Mouse (Mus musculus) heart, adult 11 months (tissue): ENCODE results near the gene Acp4.
A peak's percentile ranks its signal among the peaks of the same experiment; 100 is the strongest.
"Not testable (repeated sequence)": the region's sequence is repeated elsewhere in the genome, so short reads cannot be mapped to it uniquely, and the experiment has no call there.

Experiments
- DNase-seq: peaks from one replicate; pipeline ENCODE4 v3.0.0; 2022

Gene Acp4

DNA sequence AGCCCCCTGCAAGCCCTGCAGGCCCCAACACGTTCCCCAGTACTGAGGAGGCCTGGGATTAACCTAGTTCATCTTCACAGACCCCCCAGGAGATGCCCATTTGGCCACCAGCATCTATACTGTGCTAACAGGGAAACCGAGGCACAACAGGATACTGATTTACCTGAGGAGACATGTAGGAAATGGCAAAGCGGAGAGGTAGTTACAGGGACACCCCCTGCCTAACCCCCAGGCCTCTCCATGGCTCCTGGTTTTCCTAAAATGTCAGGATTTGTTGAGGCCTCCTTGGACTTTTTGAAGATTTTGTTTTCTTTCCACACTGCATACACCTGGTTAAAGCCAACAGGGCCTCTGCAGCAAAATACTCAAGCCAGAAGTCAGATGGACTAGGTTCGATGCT is at the start of gene Acp4:
Gene Acp4 (minus strand): TSS at position 101 of the 400 bp plus-strand sequence.
- no peak for DNase-seq

DNA sequence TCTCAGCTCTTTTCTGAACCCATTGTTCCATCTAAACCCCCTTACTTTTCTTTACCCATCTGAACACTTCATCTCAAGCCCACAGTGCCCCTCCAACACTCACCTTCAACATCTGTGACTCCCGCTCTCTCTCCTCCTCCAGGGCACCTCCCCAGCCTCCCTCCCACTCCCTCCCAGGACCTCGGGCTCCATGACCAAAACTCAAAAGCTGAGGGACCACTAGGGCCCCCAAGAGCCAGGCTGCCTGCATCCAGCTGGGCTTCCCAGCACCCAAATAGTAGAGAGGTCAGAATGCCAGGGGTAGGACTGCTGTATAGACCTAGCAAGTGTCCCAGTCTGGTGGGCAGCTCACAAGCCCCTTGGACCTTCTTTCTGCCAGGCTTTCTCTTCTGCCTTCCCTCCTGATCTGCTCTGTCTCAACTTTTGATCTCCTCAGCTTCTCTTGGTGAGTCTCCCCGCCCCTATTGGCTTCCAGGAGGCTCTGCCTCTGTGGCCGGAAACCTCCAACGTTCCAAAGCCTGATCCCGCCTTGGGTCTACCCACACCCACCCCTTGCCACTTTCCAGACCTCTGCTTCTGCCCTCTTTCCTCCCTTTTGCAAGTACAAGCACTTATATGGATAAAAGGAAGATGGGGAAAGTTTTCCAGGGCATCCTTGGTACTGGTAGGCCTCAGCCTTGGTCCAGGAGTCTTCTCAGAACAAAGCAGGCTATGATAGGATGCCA is 49.5 kb upstream of the Acp4 start, which contains the start of gene Clec11a:
Gene Clec11a (minus strand): TSS at position 387 of the 725 bp plus-strand sequence.
- DNase-seq: no peak

DNA sequence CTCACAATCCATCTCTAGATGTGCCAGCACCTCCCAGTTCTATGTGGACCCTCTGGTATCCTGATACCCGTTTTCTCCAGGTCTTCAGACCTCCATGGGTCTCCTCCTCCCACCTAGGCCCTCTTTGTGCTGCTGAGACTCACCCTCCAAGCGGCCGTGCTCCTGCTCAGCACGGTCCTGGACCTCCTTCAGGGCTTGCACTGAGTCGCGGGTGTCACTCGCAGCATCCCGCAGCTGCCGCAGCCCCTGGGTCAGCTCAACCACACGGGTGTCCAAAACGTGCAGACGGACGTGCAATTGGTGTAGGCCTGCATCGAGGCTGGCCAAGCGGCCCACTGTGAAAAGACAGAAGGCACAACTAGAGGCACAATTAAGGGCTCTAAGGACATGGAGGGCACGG is 48.5 kb upstream of the Acp4 start:
- DNase-seq: no peak

DNA sequence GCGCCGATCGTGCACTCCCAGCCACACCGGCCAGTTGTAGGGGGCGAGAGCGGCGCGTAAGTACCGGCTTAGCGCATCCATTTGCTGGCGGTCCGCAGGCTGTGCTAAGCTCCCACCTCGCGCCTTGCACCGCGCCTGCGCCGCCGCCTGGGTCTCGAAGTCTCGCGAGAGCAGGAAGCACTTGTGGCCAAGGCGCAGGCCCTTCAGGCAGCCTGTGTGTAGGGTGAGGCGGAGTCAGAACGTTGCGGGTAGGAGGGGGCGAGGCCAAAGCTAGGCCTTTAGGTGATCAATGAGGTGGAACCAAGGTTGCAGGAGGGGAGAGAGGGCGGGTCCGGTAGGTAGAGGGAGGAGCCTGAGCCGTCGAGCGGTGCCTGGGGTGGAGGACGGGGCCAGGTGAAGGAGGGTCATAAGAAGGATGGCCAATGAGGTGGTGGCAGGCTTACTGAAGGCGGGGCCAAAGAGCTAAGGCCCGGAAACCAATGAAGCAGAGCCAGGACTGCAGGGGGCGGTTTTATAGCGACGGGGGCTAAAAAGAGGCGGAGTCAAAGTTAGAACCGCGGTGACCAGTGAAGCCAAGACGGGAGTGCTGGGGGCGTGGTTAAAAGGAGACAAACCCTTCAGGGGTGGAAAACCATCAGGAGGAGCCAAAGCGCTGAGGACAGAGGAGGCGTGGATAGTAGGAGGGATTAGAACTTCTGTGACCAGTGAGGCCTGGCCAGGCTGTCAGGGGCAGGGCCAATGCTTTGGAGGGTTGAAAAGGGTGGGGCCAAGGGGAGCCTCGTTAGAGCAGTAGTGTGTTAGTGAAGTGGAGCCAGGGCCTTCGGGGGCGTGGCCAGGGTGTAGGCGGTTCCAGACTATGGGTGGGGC is 47.8 kb upstream of the Acp4 start:
- DNase-seq: peak; percentile 100

DNA sequence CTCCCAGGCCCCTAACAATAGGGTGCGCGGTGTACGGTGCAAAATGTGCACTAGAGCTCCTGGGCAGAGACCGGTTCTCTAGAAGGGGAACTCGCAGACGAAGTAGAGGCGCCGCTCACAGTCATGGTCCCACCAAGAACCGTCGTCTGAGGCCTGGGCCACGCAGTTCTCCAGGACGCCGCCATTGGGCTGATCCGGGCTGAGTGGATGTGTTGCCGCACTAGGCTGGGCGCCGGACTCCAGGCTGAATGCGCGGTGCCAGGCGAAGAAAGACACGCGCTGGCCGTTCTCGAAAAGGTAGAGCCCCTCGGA is 47.2 kb upstream of the Acp4 start:
- DNase-seq: no peak

DNA sequence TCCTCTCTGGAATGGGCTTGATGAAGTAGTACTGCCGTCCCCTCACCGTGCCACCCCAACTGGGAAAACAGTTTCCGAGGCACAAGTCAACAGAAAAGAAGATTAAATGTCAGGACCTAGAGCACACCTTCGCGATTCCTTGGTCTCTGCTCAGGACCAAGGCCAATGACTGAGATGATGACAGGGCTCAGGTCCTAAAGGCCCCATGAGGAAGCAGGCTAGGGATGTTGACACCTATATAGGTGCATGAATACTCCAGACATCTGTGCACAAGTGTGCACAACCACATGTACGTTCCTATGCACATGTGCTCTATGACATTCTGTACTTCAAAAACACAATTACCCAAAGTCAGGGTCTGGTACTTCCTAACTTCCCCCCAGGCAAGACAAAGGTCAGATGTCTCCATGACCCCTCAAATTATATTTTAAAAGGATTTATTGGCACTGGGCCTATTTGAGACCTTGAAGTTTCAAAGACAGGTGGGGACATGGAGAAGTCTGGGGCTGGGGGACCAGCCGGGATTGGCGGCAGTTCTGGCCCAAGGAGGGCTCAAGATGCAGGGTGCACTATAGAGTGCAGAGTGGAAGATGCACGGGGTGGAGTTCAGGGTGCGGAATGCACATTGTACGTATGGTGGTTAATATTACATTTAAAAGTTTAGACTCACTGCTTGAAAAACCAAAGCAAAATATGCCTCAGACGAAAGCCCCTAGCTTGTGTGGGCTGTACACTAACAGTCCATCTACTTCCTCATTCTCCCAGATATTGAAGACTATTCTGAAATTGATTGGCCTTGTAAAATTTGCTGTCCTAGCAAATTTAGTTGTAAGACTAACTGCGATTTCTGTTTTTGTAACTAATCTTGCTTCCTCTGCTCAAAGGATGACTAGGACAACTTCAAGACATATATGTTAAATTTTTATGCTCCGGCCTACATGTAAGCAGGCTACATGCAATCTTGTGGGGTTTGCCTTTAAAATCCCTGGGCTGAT is 46.5 kb upstream of the Acp4 start:
- no peak for DNase-seq

DNA sequence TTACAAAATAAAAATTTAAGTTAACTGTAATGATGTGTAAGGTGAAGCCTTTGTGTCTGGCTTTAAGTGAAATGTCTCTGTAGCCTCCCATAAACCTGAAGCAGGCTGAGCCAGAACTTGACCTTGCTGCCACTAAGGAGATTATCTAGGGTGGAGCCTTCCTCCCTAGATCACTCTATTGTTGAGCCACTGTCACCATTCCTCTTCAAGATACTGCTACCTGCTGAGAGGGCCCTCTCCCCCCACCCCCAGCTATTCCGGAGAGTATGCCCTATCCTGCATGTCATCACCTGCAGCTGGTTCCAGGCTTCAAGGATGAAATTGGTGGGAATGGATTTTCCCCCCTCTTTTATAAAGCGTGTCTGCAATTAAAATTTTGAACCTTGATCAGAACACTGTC is 40.3 kb upstream of the Acp4 start:
- DNase-seq: not testable (repeated sequence)

DNA sequence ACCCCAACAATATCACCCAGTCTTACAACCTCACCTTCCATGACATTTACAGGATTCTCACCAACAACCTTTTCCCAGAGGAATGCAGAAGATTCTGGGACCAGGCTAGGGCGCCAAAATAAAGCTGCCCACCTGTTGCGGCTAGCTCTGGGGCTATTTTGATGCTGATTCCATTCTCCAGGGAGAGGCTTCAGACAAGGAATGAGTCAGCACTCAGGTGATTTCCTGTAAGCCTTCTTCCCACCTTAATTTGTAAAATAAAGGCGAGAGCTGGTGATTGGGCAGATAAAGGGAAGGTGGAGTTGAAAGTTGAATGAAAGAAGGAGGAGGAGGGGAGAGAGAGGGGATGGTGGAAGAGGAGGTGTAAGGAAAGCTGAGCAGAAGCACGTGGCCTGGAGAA is 34.2 kb upstream of the Acp4 start:
- no peak for DNase-seq

DNA sequence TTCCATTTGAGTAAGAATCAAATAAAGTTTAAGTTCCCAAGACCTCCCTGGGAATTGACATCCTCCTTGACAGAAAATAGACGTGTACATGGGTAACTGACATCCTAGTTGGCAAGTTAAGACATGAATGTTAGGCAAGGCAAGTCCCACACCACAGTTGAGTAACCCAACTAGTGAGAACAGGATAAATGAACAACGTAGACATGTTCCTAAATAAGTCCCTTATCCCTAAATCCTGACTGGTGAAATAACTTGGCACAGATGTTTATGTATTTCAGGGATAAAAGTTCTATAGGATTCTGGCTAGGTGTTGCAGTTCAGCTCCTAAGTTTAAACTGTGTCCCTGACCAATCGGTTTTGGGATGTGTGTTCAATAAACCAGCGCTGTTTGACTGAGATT is 33.8 kb upstream of the Acp4 start:
- no peak for DNase-seq

DNA sequence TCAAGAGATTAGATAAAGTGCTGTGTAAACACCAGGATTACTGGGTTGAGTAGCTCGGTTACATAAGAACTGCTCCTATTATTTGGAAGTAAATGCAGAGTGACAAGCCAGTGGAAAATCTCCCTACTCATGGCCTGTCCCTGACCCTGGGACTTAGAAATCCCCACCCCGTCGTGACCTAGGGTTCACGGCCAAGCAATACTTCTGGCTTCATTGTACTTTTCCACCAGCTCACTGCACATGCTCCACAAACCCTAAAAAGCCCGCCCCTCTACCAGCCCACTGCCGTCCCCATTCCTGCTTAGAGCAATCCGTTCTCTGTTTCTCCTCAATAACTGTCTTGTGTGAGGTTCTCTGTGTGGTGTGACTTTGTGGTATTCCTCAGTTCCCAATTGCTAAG is 30.6 kb upstream of the Acp4 start:
- no peak for DNase-seq

DNA sequence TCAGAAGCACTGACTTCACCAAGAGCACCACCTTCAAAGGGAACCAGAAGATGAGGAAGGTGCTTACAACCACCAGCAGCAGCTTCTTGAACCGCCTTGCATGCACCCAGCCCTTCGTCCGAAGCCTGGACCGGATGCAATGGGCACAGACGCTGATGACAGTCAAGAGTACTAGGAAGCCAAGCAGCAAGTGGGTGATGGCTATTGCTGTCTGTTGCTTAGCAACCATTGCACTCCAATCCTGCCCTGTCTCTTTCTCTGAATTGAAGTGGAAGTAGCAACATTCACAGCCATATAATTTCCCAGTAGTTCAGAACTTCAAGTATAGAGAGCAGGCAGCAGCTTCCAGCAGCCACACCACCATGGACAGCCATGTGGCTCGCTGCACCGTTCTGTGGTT is 24.4 kb upstream of the Acp4 start:
- no peak for DNase-seq

DNA sequence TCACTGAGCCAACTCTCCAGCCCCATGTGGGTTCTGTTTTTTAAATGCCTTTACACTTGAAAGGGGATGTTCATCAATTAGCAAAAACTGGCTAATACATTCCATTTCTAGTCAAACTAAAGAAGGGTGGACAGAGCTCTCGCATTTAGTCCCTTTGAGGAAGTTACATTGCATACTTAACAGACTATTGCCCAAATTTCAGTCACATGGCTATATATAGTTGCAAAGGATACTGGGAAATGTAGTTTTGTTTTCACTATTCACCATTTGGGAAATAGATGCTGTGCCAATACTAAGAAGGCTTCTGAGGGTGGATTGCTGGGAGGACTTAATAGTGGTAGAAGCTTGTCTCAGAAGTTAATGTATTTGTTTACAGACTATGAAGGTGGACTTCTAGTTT is 23.8 kb upstream of the Acp4 start:
- no peak for DNase-seq

DNA sequence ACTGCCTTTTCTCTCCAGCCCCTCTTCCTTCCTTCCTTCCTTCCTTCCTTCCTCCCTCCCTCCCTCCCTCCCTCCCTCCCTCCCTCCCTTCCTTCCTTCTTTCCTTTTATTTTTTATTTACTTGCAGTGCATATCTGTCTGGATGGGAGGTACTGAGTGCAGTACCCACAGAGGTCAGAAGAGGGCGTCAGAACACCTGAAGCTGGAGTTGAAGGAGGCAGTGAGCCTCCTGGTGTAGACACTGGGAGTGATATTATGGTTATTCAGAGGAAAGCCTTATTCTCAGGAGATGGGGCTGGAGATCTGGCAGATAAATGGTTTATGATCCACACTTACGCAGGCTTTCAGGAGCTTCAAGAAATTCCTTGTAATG is 20.1 kb upstream of the Acp4 start:
- no peak for DNase-seq

DNA sequence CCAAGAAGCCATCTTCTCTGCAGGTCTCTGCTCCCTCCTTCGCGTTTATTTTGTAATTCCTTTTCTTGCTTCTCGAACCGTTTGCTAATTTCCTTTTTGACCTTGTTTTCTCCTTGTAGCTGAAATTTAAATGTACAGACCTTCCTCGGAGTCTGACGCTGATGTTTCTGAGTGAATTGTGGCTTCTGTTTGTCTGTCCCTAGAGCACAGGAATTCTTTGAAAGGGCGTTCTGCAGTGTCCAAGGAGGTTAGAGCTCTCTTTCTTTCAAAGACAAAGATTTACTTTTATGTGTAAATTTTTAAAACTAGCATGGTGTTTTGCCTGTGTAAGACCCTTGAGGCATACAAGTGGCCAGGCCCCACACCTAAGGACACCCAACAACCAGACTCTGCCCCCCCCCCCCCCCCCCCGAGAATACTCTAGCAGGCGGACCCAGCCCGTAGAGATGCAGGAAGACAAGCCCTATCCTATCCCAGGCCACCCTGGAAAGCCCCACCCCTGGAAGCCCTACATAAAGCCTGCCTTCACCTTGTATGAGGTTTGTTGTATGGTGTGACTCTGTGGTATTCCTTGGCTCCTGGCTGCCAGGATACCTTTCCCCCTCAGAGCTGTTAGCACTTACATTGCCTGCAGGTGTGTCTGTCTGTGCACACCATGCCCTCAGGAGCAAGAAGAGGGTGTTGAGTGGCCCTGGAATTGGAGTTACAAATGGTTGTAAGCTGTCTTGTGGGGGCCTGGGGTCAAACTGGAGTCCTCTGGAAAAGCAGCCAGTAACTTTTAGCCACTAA is 19.5 kb upstream of the Acp4 start:
- no peak for DNase-seq

DNA sequence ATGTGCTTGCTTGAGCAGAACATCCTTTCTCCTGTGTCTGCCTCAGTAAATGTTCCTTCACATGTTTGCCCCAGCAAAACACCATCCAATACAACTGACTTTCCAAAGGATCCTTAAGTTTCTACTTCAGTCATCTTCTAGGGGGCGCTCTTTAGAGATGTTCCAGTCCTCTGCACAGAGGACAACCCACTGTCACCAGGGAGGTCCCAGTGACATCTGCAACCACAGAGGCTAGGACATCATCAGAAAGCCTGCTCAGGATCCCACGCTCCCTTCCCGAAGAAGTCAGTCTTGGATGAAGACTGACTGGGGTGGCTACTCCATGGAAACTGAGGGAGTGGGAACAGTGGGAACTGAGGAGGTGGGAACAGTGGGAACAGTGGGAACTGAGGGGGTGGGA is 18.4 kb upstream of the Acp4 start:
- no peak for DNase-seq

DNA sequence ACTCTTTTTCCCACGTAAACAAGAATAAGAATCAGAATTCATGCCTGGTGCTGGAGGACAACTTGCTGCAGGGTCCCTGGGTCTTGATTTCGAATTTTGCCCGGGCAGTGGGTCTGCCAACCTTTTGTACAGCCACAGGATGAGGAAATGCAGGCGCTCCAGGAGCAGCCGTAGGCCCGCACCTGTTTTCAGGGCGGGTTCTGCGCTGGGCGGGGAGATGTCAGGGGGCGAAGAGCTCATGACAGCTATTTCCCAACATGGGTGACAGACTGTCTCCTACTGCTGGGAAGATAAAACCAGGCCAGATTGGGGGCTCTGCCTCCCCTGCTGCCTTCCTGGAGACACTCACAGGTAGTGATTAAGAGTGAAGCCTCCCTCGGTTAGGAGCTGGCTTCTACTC is 16.9 kb upstream of the Acp4 start:
- peak; percentile 81 for DNase-seq

DNA sequence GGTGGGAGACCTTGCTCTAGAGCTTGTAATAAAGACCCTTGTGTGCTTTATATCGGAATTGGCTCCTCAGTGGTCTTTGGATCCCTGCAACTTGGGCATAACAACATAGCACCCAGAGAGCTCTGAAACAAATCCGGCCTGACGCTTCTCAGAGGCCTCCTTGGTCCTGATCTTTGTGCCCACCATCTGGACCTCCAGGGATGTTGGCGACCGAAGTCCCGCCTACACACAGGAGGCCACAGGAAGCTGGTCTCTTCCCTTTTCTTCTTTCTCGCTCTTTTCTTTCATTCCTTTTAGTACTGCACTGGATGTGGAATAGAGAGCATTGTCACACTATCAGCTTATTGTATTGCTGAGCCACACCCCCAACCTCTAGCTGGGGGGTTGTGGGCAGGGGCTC is 16.3 kb upstream of the Acp4 start:
- DNase-seq: peak; percentile 78

DNA sequence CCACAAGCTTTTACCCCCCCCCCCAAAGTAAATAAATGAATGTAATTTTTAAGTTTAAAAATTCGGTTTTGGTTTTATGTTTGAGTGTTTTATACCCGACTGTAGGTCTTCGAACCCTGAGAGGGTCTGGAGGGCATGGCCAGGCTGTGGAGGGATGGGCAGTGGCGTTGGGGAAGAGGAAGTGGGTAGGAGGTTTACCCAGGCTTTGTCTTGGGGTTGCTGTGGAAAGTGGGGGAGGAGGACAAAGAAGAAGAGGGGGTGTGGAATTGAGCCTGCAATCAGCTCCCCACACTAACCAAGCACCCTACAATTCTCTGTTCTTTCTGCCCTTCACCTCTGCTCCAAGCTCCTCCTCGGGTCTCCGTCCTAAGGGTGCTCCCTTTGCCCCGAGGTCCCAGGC is 15.4 kb upstream of the Acp4 start:
- DNase-seq: peak; percentile 62

DNA sequence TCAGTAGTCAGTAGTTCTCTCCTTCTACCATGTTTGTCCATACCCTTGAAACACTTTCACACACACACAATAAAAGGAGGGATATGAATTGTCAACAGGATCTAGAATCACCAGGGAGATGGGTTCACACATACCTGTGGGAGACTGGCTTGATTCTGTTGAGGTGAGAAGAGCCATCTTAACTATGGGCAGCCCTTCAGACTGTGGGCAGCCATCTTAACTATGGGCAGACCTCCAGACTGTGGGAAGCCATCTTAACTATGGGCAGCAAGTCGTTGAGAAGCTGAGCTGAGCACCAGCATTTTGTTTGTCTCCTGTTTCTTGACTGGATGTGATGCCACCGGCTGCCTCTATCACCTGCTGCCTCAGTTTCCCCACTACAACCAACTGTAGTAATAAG is 14.1 kb upstream of the Acp4 start:
- peak; percentile 74 for DNase-seq

DNA sequence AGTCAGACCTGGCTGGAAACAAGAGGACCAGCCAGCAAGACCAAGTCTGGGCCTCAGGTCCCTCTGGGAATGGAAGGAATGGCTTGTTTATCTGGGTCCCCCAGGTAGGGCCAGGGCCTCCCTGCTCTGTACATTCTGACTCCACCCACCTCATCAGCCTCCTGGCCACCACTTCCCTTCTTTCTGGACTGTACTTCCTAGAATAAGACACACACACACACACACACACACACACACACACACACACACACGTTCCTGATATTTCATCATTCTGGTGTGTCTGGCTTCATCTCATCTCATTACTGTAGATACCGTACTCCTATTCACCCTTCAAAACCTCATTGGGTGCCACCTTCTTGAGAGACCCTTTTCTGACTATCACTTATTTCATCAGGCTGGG is 12.2 kb upstream of the Acp4 start:
- peak; percentile 82 for DNase-seq

DNA sequence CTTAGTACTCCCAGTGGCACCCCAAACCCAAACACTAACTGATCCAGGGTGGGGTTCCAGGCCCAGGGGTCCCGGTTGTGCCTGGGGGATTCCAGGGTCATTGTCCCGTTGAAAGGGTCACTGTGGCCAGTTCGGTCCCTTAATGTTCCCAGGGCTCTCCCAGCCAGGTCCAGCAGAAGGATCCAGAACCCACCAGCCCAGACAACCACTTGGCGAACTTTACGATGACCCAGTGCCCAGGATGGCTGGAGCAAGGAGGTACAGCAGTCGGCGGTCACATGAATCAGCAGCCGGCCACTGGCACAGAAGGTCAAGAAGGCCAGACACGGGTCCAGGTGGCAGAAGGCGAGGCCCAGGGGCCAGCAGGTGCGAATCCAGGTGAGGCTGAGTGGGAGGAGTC is 10.9 kb upstream of the Acp4 start:
- peak; percentile 76 for DNase-seq
